Mouse (Mus musculus): ENCODE data around the gene Apba2.

Apba2 gene

GRCm38 (mm10) chr7:64725967-64726695, 224.6 kb downstream of the Apba2 start:
- DNase-seq (ENCODE audit: low spot score in 2 of 2) = no peak

GRCm38 (mm10) chr7:64728181-64728591, 226.7 kb downstream of the Apba2 start:
- peak in 1 of 2 experiments; percentile 44 for DNase-seq (ENCODE audit: low spot score in 2 of 2)

GRCm38 (mm10) chr7:64728816-64729215, 227.3 kb downstream of the Apba2 start:
- no peak for DNase-seq (ENCODE audit: low spot score in 2 of 2)

- DNase-seq (ENCODE audit: low spot score in 2 of 2) = peak; percentile 56 to 58
Measured at GRCm38 (mm10) chr7:64729785-64730184, 228.3 kb downstream of the Apba2 start.

- DNase-seq (ENCODE audit: low spot score in 2 of 2) = no peak
Measured at GRCm38 (mm10) chr7:64739131-64739530, 237.6 kb downstream of the Apba2 start.

- DNase-seq (ENCODE audit: low spot score in 2 of 2) = peak; percentile 78 to 83
Measured at GRCm38 (mm10) chr7:64741333-64742307, 240.1 kb downstream of the Apba2 start.

- DNase-seq (ENCODE audit: low spot score in 2 of 2) = peak in 1 of 2 experiments; percentile 63
Measured at GRCm38 (mm10) chr7:64743610-64744009, 242.1 kb downstream of the Apba2 start.

- DNase-seq (ENCODE audit: low spot score in 2 of 2) = peak; percentile 69 to 73
Measured at GRCm38 (mm10) chr7:64751465-64751864, 250.0 kb downstream of the Apba2 start.

- DNase-seq (ENCODE audit: low spot score in 2 of 2) = peak; percentile 67 to 76
Measured at GRCm38 (mm10) chr7:64752133-64752532, 250.6 kb downstream of the Apba2 start.

GRCm38 (mm10) chr7:64753678-64754077, 252.2 kb downstream of the Apba2 start:
- DNase-seq (ENCODE audit: low spot score in 2 of 2) = no peak

- no peak for DNase-seq (ENCODE audit: low spot score in 2 of 2)
Measured at GRCm38 (mm10) chr7:64754161-64754560, 252.7 kb downstream of the Apba2 start.

- no peak for DNase-seq (ENCODE audit: low spot score in 2 of 2)
Measured at GRCm38 (mm10) chr7:64755141-64755540, 253.6 kb downstream of the Apba2 start.

GRCm38 (mm10) chr7:64765595-64765994, 264.1 kb downstream of the Apba2 start:
- DNase-seq (ENCODE audit: low spot score in 2 of 2) = no peak

- no peak for DNase-seq (ENCODE audit: low spot score in 2 of 2)
Measured at GRCm38 (mm10) chr7:64769768-64770167, 268.3 kb downstream of the Apba2 start.

GRCm38 (mm10) chr7:64770779-64771390, 269.4 kb downstream of the Apba2 start:
- DNase-seq (ENCODE audit: low spot score in 2 of 2) = no peak

- no peak for DNase-seq (ENCODE audit: low spot score in 2 of 2)
Measured at GRCm38 (mm10) chr7:64773465-64773864, 272.0 kb downstream of the Apba2 start.

- peak; percentile 53 to 71 for DNase-seq (ENCODE audit: low spot score in 2 of 2)
Measured at GRCm38 (mm10) chr7:64776708-64777489, 275.4 kb downstream of the Apba2 start.

GRCm38 (mm10) chr7:64779501-64779900, 278.0 kb downstream of the Apba2 start:
- peak; percentile 77 to 84 for DNase-seq (ENCODE audit: low spot score in 2 of 2)

- no peak for DNase-seq (ENCODE audit: low spot score in 2 of 2)
Measured at GRCm38 (mm10) chr7:64785040-64785439, 283.5 kb downstream of the Apba2 start.

GRCm38 (mm10) chr7:64791145-64791544, 289.6 kb downstream of the Apba2 start:
- DNase-seq (ENCODE audit: low spot score in 2 of 2) = no peak

GRCm38 (mm10) chr7:64792031-64792430, 290.5 kb downstream of the Apba2 start:
- DNase-seq (ENCODE audit: low spot score in 2 of 2) = no peak
